Mouse (Mus musculus): Measurements from ENCODE around the gene Gnat1. TPM values are rescaled to one million over a fixed set of nuclear protein-coding genes. Genes with fewer than 3 reads are reported as not detected.

Gene Gnat1
- polyA plus RNA-seq, 1 experiment from 2014 or later: 2.0 TPM

- Histone ChIP-seq H3K4me3 (replicated peaks; ENCODE audit: low read depth, low read length) (no peak overlapping the region), H3K4me2 (ENCODE audit: low read length) (no peak overlapping the region), H3K27ac (replicated peaks; ENCODE audit: low read depth, low read length) (no peak overlapping the region), H3K9me3 (ENCODE audit: control insufficient read depth, low read length) (no peaks in the 10 kb centered on the region), H3K36me3 (ENCODE audit: control insufficient read depth, insufficient read depth, low read length) (no peaks in the 10 kb centered on the region), H3K9ac (replicated peaks; ENCODE audit: low read length) (no peak overlapping the region), H3K4me1 (ENCODE audit: control insufficient read depth, insufficient read depth, low read length) (peaks cover 11% of the 10 kb centered on the region), H3K27me3 (ENCODE audit: control insufficient read depth, insufficient read depth, low read length) (no peaks in the 10 kb centered on the region)
- DNase-seq: no peak
- no peak for ATAC-seq (ENCODE audit: low FRiP score, low TSS enrichment)
- WGBS: 84% methylated on average over 2 of the region's 2 CpGs
Observed at GRCm38 (mm10) chr9:107715632-107716031, 36.1 kb upstream of the Gnat1 start.

- Histone ChIP-seq H3K27me3 (ENCODE audit: control insufficient read depth, insufficient read depth, low read length) (no peaks in the 10 kb centered on the region), H3K4me2 (ENCODE audit: low read length) (no peak overlapping the region), H3K27ac (replicated peaks; ENCODE audit: low read depth, low read length) (0 out of 2 replicates have a peak overlapping the region, but pooled peaks have one; percentile 1), H3K9ac (replicated peaks; ENCODE audit: low read length) (no peak overlapping the region), H3K4me3 (replicated peaks; ENCODE audit: low read depth, low read length) (no peak overlapping the region), H3K36me3 (ENCODE audit: control insufficient read depth, insufficient read depth, low read length) (no peaks in the 10 kb centered on the region), H3K4me1 (ENCODE audit: control insufficient read depth, insufficient read depth, low read length) (peaks cover 17% of the 10 kb centered on the region), H3K9me3 (ENCODE audit: control insufficient read depth, low read length) (no peaks in the 10 kb centered on the region)
- ATAC-seq (ENCODE audit: low FRiP score, low TSS enrichment) (no peak), DNase-seq (peak; percentile 42)
- WGBS: 16% methylated on average over 12 of the region's 12 CpGs
Observed at GRCm38 (mm10) chr9:107714221-107714952, 34.9 kb upstream of the Gnat1 start.

- peak within 1 kb of the TSS; percentile 80 for H3K4me2 ChIP-seq (ENCODE audit: low read length)
- ATAC-seq (ENCODE audit: low FRiP score, low TSS enrichment): peak; percentile 80
- H3K9me3 ChIP-seq (ENCODE audit: control insufficient read depth, low read length): no peaks in the 10 kb centered on the region
- DNase-seq: peak; percentile 92
- WGBS: under 1% methylated on average over 85 of the region's 86 CpGs
- H3K4me3 ChIP-seq (replicated peaks; ENCODE audit: low read depth, low read length): peak within 1 kb of the TSS; percentile 81
- peak within 1 kb of the TSS; percentile 97 for H3K9ac ChIP-seq (replicated peaks; ENCODE audit: low read length)
- peaks cover 28% of the 10 kb centered on the region for H3K4me1 ChIP-seq (ENCODE audit: control insufficient read depth, insufficient read depth, low read length)
- peak within 1 kb of the TSS; percentile 90 for H3K27ac ChIP-seq (replicated peaks; ENCODE audit: low read depth, low read length)
- no peaks in the 10 kb centered on the region for H3K27me3 ChIP-seq (ENCODE audit: control insufficient read depth, insufficient read depth, low read length)
- peaks cover 6% of the 10 kb centered on the region for H3K36me3 ChIP-seq (ENCODE audit: control insufficient read depth, insufficient read depth, low read length)
Observed at GRCm38 (mm10) chr9:107709697-107710483, 30.4 kb upstream of the Gnat1 start, which contains the start of gene Sema3f. TSS of gene Sema3f (minus strand) at chr9:107710475.

GRCm38 (mm10) chr9:107709096-107709696 lies 29.7 kb upstream of the Gnat1 start:
- Histone ChIP-seq H3K9me3 (ENCODE audit: control insufficient read depth, low read length) (no peaks in the 10 kb centered on the region), H3K4me1 (ENCODE audit: control insufficient read depth, insufficient read depth, low read length) (peaks cover 22% of the 10 kb centered on the region), H3K4me3 (replicated peaks; ENCODE audit: low read depth, low read length) (peak overlapping the region; percentile 81), H3K36me3 (ENCODE audit: control insufficient read depth, insufficient read depth, low read length) (peaks cover 13% of the 10 kb centered on the region), H3K9ac (replicated peaks; ENCODE audit: low read length) (peak overlapping the region; percentile 97), H3K27ac (replicated peaks; ENCODE audit: low read depth, low read length) (peak overlapping the region; percentile 90), H3K4me2 (ENCODE audit: low read length) (peak overlapping the region; percentile 80), H3K27me3 (ENCODE audit: control insufficient read depth, insufficient read depth, low read length) (no peaks in the 10 kb centered on the region)
- WGBS: under 1% methylated on average over 54 of the region's 55 CpGs
- ATAC-seq (ENCODE audit: low FRiP score, low TSS enrichment): no peak
- DNase-seq: peak; percentile 55

GRCm38 (mm10) chr9:107708439-107709095 lies 29.1 kb upstream of the Gnat1 start:
- H3K4me3 ChIP-seq (replicated peaks; ENCODE audit: low read depth, low read length): peak overlapping the region; percentile 81
- peak overlapping the region; percentile 90 for H3K27ac ChIP-seq (replicated peaks; ENCODE audit: low read depth, low read length)
- peaks cover 18% of the 10 kb centered on the region for H3K36me3 ChIP-seq (ENCODE audit: control insufficient read depth, insufficient read depth, low read length)
- H3K9ac ChIP-seq (replicated peaks; ENCODE audit: low read length): peak overlapping the region; percentile 97
- no peaks in the 10 kb centered on the region for H3K27me3 ChIP-seq (ENCODE audit: control insufficient read depth, insufficient read depth, low read length)
- ATAC-seq (ENCODE audit: low FRiP score, low TSS enrichment): no peak
- DNase-seq: no peak
- H3K9me3 ChIP-seq (ENCODE audit: control insufficient read depth, low read length): no peaks in the 10 kb centered on the region
- peaks cover 17% of the 10 kb centered on the region for H3K4me1 ChIP-seq (ENCODE audit: control insufficient read depth, insufficient read depth, low read length)
- H3K4me2 ChIP-seq (ENCODE audit: low read length): peak overlapping the region; percentile 80
- WGBS: 4% methylated on average over 21 of the region's 21 CpGs

- Histone ChIP-seq H3K27ac (replicated peaks; ENCODE audit: low read depth, low read length) (peak overlapping the region; percentile 90), H3K4me3 (replicated peaks; ENCODE audit: low read depth, low read length) (peak overlapping the region; percentile 81), H3K27me3 (ENCODE audit: control insufficient read depth, insufficient read depth, low read length) (no peaks in the 10 kb centered on the region), H3K9me3 (ENCODE audit: control insufficient read depth, low read length) (no peaks in the 10 kb centered on the region), H3K36me3 (ENCODE audit: control insufficient read depth, insufficient read depth, low read length) (peaks cover 25% of the 10 kb centered on the region), H3K9ac (replicated peaks; ENCODE audit: low read length) (peak overlapping the region; percentile 97), H3K4me1 (ENCODE audit: control insufficient read depth, insufficient read depth, low read length) (peaks cover 20% of the 10 kb centered on the region), H3K4me2 (ENCODE audit: low read length) (peak overlapping the region; percentile 80)
- DNase-seq (peak; percentile 73), ATAC-seq (ENCODE audit: low FRiP score, low TSS enrichment) (0 out of 2 replicates have a peak, but pooled peaks have one; percentile 10)
- under 1% methylated on average over 17 of the region's 17 CpGs for WGBS
Observed at GRCm38 (mm10) chr9:107707701-107708438, 28.4 kb upstream of the Gnat1 start.

- Histone ChIP-seq H3K4me3 (replicated peaks; ENCODE audit: low read depth, low read length) (peak overlapping the region; percentile 81), H3K27me3 (ENCODE audit: control insufficient read depth, insufficient read depth, low read length) (no peaks in the 10 kb centered on the region), H3K4me1 (ENCODE audit: control insufficient read depth, insufficient read depth, low read length) (peaks cover 24% of the 10 kb centered on the region), H3K9me3 (ENCODE audit: control insufficient read depth, low read length) (no peaks in the 10 kb centered on the region), H3K27ac (replicated peaks; ENCODE audit: low read depth, low read length) (peak overlapping the region; percentile 90), H3K9ac (replicated peaks; ENCODE audit: low read length) (peak overlapping the region; percentile 97), H3K4me2 (ENCODE audit: low read length) (peak overlapping the region; percentile 80), H3K36me3 (ENCODE audit: control insufficient read depth, insufficient read depth, low read length) (peaks cover 32% of the 10 kb centered on the region)
- ATAC-seq (ENCODE audit: low FRiP score, low TSS enrichment): 0 out of 2 replicates have a peak, but pooled peaks have one; percentile 12
- DNase-seq: peak; percentile 69
- 2% methylated on average over 14 of the region's 14 CpGs for WGBS
Observed at GRCm38 (mm10) chr9:107706781-107707211, 27.3 kb upstream of the Gnat1 start.

Data from midbrain, embryonic 14.5 days (tissue).